Mouse (Mus musculus) adrenal gland, postnatal 14 days (tissue): ENCODE data around the gene Tssk3. TPM values are rescaled to one million over a fixed set of nuclear protein-coding genes. Genes with fewer than 3 reads are reported as not detected.
"Not testable (repeated sequence)": the region's sequence is repeated elsewhere in the genome, so short reads cannot be mapped to it uniquely, and the experiment has no call there.

Source experiments
- DNase-seq: peaks from one replicate; pipeline ENCODE4 v3.0.0; 2021; ENCODE audit warnings: mixed read lengths
- long read RNA-seq, 2 experiments: library from polyadenylated mRNA; stranded (forward); transcript quantifications; one replicate each; pipeline ENCODE4 v2.0.0; 2021
- total RNA-seq: library from RNA; stranded (reverse); gene quantifications from 2 replicates; pipeline ENCODE4 v1.2.3, GENCODE M21; 2021

Tssk3 gene
- total RNA-seq, result not detected in 2 replicates
- long read RNA-seq, experiment 1, result 0 reads
- long read RNA-seq, experiment 2, result 0 reads

DNA sequence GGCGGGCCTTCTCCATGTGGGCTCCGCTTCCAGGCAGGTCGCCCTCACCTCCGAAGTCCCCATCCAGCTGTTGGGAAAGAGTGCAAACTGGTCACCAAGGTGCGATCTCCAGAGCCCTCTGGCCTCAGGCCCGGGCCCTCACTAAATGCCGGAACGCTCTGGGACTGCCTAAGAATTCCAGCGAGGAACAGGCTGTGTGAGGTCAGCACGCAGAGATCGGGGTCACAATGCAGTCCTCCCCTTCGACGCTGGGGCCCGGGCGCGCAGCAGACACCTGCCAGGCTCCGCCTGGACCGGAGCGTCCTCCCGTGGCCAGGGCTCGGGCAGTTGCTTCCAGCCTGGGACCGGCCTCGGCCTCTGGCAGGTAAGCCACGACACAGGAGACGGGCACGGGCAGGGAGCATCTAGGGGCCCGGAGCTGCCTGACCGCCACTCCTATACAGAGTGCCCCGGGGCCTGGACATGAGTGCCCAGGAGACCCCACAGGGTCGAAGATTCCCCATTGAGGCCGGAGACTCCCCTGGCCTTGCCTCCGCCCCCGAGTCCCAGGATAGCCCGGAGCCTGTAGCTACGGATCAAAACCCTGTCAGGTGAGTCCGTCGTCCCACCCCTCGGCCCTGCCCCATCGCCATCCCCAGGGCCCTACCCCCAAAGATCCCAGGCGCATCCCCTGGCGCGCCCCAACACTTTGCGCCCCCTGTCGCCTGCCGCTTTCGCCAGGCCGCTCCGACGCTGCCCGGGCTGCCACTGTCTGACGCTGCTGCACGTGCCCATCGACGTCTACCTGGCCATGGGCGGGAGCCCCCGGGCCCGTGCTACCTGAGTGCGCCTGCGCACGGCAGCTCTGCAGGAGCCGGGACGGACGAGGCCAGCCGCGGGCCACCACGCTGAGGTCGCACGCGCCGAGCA is at the start of gene Tssk3, which contains the start of gene Fam229a:
Gene Tssk3 (minus strand): TSS at position 51 of the 909 bp plus-strand sequence.
Gene Fam229a (plus strand): TSS at position 219 of the 909 bp plus-strand sequence.
- peak; percentile 58 for DNase-seq

- peak; percentile 71 for DNase-seq
These were observed 49.2 kb upstream of the Tssk3 start for GRCm38 (mm10) chr4:129540012-129540411.

DNA sequence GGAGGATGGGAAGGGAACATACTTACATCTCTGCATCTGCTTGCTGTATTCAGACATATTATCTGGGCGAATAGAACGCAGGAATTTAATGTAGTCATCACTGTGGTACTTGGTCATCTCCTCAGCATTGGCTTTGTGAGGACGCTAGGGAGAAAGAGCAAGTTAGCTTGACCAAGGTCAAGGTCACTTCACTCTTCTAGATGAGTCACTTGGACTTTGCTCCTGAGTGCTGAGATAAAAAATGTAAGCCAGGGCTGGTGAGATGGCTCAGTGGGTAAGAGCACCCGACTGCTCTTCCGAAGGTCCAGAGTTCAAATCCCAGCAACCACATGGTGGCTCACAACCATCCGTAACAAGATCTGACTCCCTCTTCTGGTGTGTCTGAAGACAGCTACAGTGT is 38.1 kb upstream of the Tssk3 start:
- DNase-seq, result not testable (repeated sequence)

- DNase-seq, result no peak
These were observed 35.1 kb upstream of the Tssk3 start for GRCm38 (mm10) chr4:129525889-129526288.

GRCm38 (mm10) chr4:129525338-129525737 is 34.5 kb upstream of the Tssk3 start:
- no peak for DNase-seq

DNA sequence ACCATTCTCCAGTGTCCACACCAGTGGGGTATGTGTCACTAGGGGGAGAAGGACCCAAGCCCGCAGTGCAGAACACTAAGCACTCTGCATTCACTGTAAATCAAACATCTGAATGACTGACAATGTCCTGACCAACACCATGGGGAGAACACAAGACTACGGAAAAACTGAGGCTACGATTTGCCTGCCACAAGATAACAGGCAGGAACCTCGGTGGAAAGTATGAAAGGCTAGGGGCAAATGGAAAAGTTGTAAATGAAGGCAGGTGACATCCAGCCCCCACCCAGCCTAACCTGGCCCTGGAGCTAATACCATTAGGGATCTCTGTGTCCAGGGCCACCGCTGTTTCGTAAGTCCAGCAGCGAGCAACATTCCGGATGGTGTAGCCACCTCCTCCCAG is 27.7 kb upstream of the Tssk3 start:
- DNase-seq, result no peak

DNA sequence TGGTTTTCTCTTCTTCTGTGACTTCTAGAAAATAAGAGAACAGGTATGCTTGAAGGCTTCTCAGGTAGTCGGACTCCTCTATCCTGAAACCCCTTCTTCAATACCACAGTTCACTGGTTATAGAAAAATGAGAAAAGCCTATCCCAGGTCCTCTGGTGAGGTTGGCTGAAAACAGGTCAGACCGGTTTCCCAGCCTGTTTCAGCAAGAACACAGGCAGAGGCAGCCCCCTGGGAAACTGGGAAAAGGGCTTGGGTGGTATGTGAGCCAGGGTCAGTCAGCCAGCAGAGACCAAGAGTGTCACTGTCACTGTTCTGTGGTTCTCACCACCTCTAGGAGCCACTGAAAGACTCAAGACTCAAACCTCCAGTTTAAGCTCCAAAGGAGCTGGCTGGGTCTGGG is 26.1 kb upstream of the Tssk3 start:
- DNase-seq, result no peak

DNA sequence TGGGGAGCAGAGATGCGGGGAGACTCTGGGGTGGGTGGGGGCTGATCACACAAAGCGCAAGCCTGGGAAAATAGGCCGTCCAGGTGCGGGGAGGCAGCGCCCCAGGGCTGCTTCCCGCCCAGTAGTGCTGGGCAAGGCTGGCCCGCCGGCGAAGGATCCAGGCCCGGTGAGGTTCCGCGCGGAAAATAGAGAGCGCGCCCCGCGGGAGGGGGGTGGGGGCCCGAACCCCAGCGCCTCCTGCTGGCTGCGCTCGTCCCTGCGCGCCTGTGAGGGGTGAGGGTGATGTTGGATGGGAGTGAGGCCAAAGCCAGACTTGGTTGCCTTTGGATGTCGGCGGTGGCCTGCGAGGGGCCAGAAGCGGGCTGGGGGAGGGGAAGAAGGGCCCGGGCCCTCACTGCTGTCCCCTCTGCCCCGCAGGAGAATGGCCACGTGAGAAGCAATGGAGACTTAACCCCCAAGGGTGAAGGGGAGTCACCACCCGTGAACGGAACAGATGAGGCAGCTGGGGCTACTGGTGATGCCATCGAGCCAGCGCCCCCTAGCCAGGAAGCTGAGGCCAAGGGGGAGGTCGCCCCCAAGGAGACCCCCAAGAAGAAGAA is 23.6 kb upstream of the Tssk3 start:
- DNase-seq, result peak; percentile 87

GRCm38 (mm10) chr4:129513891-129514290 is 23.1 kb upstream of the Tssk3 start:
- DNase-seq, result no peak

DNA sequence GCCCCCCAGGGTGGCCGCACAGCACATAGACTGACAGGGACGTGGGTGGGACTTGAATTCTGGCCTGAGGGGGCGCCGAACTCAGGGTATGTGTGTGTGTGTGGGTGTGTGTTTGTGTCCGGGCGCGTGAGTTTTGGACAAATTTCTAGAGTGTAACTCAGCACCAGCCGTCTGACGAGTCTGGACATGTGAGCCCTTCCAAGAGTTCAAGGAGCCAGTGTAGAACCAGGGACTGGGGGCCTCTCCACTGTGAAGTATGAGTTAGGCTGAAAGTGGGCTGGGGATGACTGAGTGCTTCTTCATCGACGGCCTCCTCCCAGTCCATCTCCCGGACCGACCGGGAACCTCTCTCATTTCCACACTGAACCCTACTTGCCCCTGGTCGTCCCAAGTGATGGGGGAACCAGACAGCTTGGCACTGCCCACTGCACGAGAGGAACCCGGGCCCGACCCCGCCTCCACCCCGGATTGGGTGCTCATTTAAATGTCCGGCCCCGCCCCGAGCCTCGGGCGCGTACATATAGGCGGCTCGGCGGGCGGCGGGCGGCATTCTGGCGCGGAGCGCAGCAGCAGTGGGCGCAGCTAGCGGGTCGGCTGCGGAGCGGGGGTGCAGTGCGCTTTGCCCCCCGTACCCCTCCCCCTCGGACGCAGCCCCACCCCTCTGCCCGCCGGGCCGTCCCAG is 22.4 kb upstream of the Tssk3 start, which contains the start of gene Marcksl1:
Gene Marcksl1 (plus strand): TSS at position 496 of the 682 bp plus-strand sequence.
- peak; percentile 94 for DNase-seq

DNA sequence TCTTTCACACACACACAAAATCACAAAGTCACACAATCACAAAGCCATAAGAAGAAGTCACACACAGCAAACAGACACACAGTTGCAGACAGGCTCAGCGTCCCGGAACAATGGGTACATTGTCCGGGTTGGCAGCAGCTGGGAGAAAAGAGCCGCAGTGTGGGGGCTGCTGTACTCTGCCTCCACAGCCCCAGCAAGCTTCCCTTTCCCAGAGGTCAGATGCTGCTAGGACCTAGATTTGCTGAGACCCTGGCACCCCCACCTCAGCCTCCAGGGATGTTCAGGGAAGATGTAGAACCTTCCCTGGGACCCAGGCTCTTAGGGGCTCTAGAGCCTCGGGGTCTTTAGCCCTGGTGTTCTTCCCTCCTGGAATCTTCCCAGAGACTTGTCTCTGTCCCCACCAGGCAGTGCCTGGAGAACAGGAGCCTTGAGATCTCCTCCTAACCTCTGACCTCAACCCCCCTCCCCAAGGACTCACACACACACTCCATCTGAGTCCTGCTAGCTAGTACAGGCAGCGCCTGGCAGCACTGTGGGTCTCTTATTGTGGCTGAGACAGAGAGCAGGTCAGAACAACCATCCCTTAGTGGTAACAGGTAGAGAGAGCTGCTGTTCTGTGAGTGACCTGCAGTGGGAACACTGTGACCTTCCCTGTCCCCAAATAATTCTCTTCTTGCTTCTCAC is 20.7 kb upstream of the Tssk3 start:
- no peak for DNase-seq

DNA sequence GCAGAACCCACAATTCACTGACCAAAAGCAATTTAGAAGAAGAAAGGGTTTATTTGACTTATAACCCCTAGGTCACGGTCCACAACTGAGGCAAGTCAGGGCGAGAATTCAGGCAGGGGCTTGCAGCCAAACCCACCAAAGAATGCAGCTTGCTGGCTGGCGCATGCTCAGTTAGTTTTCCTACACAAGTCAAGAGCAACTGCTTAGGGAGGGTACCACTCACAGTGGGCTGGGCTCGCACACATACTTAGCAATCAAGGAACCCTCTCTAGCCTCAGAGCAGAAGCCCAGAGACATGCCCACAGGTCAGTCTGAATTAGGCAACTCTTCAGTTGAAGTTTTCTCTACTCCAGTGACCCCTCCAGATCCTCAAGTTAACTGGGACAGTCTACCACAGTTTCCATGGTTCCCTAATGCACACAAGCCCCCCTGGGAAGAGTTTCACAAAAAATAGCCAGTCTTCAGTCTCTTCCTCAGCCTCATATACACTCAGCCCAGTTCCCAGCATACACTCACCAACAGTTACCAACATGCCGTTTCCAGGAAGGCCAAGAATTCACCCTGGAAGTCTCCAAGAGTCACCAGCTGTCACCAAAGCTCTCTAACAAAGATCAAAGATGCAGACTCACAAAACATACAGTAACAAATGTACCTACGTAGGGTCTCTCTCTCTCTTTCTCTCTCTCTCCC is 20.0 kb upstream of the Tssk3 start:
- no peak for DNase-seq

DNA sequence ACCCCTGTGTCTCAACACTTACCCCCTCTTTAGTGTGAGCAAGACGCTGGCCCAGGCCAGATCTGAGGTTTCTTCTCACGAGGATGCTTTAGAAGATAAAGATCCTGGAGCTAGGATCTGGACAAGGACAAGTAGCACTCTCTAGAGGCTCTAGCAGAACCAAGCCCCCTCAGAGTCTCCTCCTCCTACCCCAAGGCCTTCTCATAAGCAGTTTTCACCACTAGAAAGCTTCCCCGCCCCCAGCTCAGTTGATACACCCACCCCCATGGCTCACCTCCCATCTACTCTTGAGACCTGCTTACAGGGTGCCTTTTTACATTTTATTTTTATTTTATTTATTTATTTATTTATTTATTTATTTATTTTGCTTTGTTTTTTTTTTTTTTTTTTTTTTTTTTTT is 18.8 kb upstream of the Tssk3 start:
- DNase-seq, result no peak

- DNase-seq, result peak; percentile 32
These were observed 18.2 kb upstream of the Tssk3 start for GRCm38 (mm10) chr4:129508834-129509600.

DNA sequence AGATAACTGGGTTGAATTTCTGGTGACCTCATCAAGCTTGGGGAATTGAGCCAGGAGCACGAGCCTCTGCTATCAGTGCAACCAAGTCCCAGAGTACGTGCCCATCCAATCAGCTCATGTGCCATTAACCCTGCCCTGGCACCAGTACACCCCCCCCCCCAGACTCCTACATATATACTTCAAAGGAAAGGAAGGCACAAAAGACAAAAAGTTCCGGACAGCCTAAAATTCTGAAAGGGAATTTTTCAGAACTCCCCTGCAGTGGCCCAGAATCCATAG is 17.4 kb upstream of the Tssk3 start:
- DNase-seq, result no peak

GRCm38 (mm10) chr4:129507434-129508236 is 16.8 kb upstream of the Tssk3 start:
- no peak for DNase-seq

GRCm38 (mm10) chr4:129505511-129505910 is 14.7 kb upstream of the Tssk3 start:
- DNase-seq, result peak; percentile 72

DNA sequence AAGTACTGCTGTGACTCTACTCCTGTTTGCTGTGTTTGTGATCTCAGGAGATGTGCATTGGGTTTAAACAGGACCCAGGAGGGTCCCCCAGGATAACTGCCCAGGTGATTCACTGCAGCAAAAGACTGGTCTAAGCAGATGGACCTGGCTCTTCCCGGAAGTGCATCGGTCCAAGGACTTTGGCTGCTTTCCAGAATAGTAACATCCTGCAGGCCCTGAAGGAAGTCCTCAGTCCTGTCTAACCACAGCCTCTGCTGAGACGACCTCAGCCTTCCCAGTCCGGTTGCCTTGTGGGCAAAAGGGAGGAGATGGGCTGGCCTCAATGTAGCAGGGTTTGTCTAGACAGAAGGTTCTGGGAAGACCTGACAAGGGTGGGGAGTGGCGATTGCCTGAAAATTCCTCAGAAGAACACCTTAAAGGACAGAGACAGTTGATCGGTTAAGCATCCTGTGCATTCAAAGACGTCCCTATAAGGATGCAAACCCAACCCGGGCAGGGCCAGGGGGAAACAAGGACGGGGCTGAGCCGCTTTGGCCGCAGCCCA is 12.2 kb upstream of the Tssk3 start:
- no peak for DNase-seq

DNA sequence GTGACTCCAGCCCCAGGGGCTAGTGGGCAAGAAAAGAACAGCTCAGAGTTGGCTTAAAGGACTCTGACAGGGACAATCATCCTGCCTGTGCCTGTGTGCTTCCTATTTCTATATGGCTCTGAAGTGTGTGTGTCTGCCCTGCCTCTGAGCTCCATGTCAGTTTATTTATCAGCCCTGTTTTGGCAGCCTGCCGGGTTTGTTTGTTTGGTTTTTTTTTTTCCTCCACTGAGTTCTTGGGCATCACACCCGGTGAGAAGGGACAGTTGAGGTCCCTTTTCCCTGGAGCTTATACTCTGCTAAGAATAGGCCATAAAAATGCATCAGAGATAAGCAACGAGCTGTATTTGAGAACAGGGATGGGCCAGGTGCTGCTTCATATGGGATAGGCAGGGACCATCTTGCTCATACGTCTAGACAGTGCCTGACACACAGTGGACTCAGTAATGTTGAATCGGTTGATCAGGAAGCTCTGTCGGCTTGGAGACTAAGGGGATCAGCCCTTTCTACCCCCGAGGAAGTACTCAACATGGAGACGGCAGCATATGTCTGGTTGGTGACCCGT is 11.6 kb upstream of the Tssk3 start:
- DNase-seq, result no peak
